Mouse (Mus musculus) hindbrain, postnatal 0 days (tissue): ENCODE results near the gene Nck2. TPM values are rescaled to one million over a fixed set of nuclear protein-coding genes. Genes with fewer than 3 reads are reported as not detected.

Experiments used
- ATAC-seq: fragments of 200-750 bp; cut with Nextera tagmentation; 2 replicates; pipeline ENCODE4 v1.8.0; 2017; ENCODE audit warnings: mild to moderate bottlenecking, moderate TSS enrichment, moderate library complexity
- DNase-seq: peaks from one replicate; pipeline ENCODE4 v3.0.0-alpha.2; 2015; ENCODE audit warnings: low spot score
- H3K27ac ChIP-seq: fragments of 300-500 bp; sonication (generic); 2 replicates; pipeline ENCODE4 v1.5.1; 2014; ENCODE audit warnings: mild to moderate bottlenecking
- H3K27me3 ChIP-seq: fragments of 300-500 bp; sonication (generic); 2 replicates; pipeline ENCODE4 v1.6.1; 2014; ENCODE audit warnings: low read length, mixed read lengths; ENCODE audit not compliant: insufficient read depth
- H3K36me3 ChIP-seq: fragments of 300-500 bp; sonication (generic); 2 replicates; pipeline ENCODE4 v1.6.1; 2014; ENCODE audit warnings: low read length, mixed read lengths; ENCODE audit not compliant: insufficient read depth
- H3K4me1 ChIP-seq: fragments of 300-500 bp; sonication (generic); 2 replicates; pipeline ENCODE4 v1.6.1; 2014; ENCODE audit warnings: antibody characterized with exemption, low read length, mixed read lengths; ENCODE audit not compliant: insufficient read depth
- H3K4me2 ChIP-seq: fragments of 300-500 bp; sonication (generic); 2 replicates; pipeline ENCODE4 v1.6.1; 2014; ENCODE audit warnings: low read depth, mild to moderate bottlenecking, low read length, moderate library complexity, mixed read lengths
- H3K4me3 ChIP-seq: fragments of 300-500 bp; sonication (generic); 2 replicates; pipeline ENCODE4 v1.5.1; 2014; ENCODE audit warnings: low read length
- H3K9ac ChIP-seq: fragments of 300-500 bp; sonication (generic); replicated peaks from 2 replicates; pipeline ENCODE4 v1.6.1; 2014; ENCODE audit warnings: mild to moderate bottlenecking, low read length, moderate library complexity, mixed read lengths
- H3K9me3 ChIP-seq: fragments of 300-500 bp; sonication (generic); 2 replicates; pipeline ENCODE4 v1.6.1; 2016; ENCODE audit warnings: low read length, mixed read lengths
- CTCF ChIP-seq: IDR thresholded peaks from 2 replicates; pipeline ENCODE4 v1.5.1; 2016; ENCODE audit warnings: antibody characterized with exemption, control low read depth, low read depth
- WGBS: fragments of 180-500 bp; shearing (Covaris S2); extraction: QIAGEN DNeasy Blood & Tissue Kit; methylation state at CpG from one replicate; pipeline ENCODE4 v1.1.7; 2014; 5-methylcytosine and 5-hydroxymethylcytosine counted together
- polyA plus RNA-seq: library from polyadenylated mRNA; unstranded; fragments of >200 nt; fragmentation: Nextera tagmentation; extraction: Ambion mirVana; gene quantifications from 2 replicates; pipeline ENCODE4 v1.2.1, GENCODE M21; 2015
- total RNA-seq: library from RNA; depleted of rRNA; stranded (reverse); fragments of >200 nt; gene quantifications from 2 replicates; pipeline ENCODE4 v1.2.3, GENCODE M21; 2014

The Nck2 gene
- total and polyA plus RNA-seq, 2 experiments from 2014 or later = 32.2 to 65.1 TPM

DNA sequence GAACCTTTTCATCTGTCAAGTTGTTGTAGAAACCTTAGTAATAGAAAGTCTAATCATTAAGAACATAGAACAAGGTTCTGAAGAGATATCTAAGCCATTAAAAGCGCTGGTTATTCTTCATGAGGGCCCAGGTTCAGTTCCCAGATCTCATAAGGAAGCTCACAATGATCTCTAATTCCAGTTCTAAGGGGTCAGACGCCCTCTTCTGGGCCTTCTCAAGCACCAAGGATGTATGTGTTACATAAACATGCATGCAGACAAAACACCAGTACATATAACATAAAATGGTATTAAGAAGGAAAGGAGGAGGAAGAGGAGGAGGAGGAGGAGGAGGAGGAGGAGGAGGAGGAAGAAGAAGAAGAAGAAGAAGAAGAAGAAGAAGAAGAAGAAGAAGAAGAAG lies 145.5 kb downstream of the Nck2 start:
- H3K9ac ChIP-seq = no peak overlapping the region
- no peaks in the 10 kb centered on the region for H3K4me1 ChIP-seq
- no peak for ATAC-seq
- no peak for TF ChIP-seq CTCF
- H3K4me2 ChIP-seq = no peak overlapping the region
- no peaks in the 10 kb centered on the region for H3K9me3 ChIP-seq
- no peak overlapping the region for H3K4me3 ChIP-seq
- no peaks in the 10 kb centered on the region for H3K36me3 ChIP-seq
- no peaks in the 10 kb centered on the region for H3K27me3 ChIP-seq
- no peak for DNase-seq
- no peak overlapping the region for H3K27ac ChIP-seq
- 63% methylated on average over 2 of the region's 2 CpGs for WGBS

DNA sequence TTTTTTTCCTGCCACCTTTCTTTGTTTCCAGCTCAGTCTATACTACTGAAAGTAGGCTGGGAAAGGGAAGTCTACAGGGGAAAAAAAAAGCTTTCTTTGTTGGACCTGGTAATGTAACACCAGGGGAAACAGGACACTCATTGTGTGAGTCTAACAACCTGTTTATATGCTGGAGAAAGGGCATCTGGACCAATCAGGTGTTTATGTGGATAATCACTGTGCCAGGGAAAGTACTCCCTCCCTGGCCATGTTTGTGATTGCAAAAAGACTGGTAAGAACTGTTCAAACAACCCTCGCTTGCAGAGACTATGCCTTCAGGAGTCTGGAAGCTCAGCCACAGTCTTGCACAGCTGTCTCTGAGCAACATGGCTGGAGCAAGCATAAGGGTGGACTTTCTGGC lies 146.3 kb downstream of the Nck2 start:
- no peak overlapping the region for H3K27ac ChIP-seq
- H3K9me3 ChIP-seq = no peaks in the 10 kb centered on the region
- no peak overlapping the region for H3K4me2 ChIP-seq
- H3K9ac ChIP-seq = no peak overlapping the region
- no peak for TF ChIP-seq CTCF
- H3K4me1 ChIP-seq = no peaks in the 10 kb centered on the region
- DNase-seq = no peak
- H3K36me3 ChIP-seq = no peaks in the 10 kb centered on the region
- no peaks in the 10 kb centered on the region for H3K27me3 ChIP-seq
- no peak for ATAC-seq
- no peak overlapping the region for H3K4me3 ChIP-seq
- 53% methylated on average over 1 of the region's 1 CpGs for WGBS

DNA sequence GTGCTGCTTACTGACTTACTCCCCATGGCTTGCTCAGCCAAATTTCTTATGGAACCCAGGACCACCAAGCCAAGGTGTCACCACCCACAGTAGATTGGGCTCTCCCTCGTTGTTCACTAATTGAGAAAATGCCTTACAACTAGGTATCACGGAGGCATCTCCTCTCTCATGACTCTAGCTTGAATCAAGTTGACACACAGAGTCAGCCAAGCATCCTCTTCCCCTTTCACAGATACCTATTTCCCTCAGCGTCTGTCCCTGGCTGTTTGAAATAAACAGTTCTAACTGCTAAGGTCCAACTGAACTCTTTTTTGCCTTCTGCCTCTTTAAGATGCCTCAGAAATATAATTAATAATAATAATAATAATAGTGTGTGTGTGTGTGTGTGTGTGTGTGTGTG lies 148.7 kb downstream of the Nck2 start:
- H3K4me1 ChIP-seq = no peaks in the 10 kb centered on the region
- no peak overlapping the region for H3K9ac ChIP-seq
- 86% methylated on average over 3 of the region's 3 CpGs for WGBS
- TF ChIP-seq CTCF = no peak
- H3K4me3 ChIP-seq = no peak overlapping the region
- no peak overlapping the region for H3K27ac ChIP-seq
- no peaks in the 10 kb centered on the region for H3K9me3 ChIP-seq
- ATAC-seq (no peak), DNase-seq (no peak)
- H3K27me3 ChIP-seq = no peaks in the 10 kb centered on the region
- H3K4me2 ChIP-seq = no peak overlapping the region
- no peaks in the 10 kb centered on the region for H3K36me3 ChIP-seq

DNA sequence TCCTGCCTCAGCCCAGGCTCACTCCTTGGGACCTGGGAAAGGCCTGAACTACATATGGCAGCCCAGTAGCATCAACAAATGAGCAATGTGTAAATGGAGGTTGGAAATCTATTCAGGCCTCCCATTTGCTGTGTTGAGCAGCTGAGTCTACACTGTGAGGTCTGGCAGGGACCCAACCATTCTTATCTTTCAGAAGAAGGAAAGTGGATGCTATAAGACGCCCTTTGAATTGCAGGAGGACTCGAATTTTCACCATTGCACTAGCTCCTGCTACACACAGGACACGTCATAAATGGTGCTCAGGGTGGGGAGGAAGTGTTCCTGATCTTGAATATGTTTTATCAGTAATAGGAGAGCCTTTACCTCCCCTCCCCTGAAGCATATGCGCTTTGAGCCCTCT lies 150.4 kb downstream of the Nck2 start:
- H3K36me3 ChIP-seq = no peaks in the 10 kb centered on the region
- H3K9ac ChIP-seq = no peak overlapping the region
- DNase-seq = no peak
- 66% methylated on average over 4 of the region's 4 CpGs for WGBS
- no peaks in the 10 kb centered on the region for H3K9me3 ChIP-seq
- ATAC-seq = no peak
- H3K27ac ChIP-seq = no peak overlapping the region
- no peak overlapping the region for H3K4me2 ChIP-seq
- TF ChIP-seq CTCF = no peak
- H3K27me3 ChIP-seq = no peaks in the 10 kb centered on the region
- H3K4me1 ChIP-seq = no peaks in the 10 kb centered on the region
- H3K4me3 ChIP-seq = no peak overlapping the region

DNA sequence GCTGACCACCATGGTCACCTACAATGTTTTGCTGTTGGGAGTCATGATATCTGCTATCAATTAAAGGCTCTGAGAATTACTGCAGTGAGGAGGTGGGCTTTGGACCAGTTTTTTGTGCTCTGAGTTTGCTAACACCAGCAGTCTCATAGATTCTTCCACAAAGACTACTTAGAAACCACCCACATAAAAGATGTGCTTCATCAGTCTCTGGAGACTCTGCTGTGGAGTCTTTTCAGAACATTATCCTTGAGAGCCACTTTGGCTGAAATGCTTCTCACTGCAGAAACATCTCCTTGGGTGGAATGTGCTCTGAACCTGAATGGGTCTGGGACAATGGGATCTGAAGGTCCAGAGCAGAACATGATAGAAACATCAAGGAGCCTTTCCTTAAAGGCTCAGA lies 153.4 kb downstream of the Nck2 start:
- Histone ChIP-seq H3K9ac (no peak overlapping the region), H3K4me3 (no peak overlapping the region), H3K9me3 (no peaks in the 10 kb centered on the region), H3K27ac (no peak overlapping the region), H3K36me3 (no peaks in the 10 kb centered on the region), H3K4me1 (no peaks in the 10 kb centered on the region), H3K4me2 (no peak overlapping the region), H3K27me3 (no peaks in the 10 kb centered on the region)
- no peak for TF ChIP-seq CTCF
- ATAC-seq (no peak), DNase-seq (no peak)

DNA sequence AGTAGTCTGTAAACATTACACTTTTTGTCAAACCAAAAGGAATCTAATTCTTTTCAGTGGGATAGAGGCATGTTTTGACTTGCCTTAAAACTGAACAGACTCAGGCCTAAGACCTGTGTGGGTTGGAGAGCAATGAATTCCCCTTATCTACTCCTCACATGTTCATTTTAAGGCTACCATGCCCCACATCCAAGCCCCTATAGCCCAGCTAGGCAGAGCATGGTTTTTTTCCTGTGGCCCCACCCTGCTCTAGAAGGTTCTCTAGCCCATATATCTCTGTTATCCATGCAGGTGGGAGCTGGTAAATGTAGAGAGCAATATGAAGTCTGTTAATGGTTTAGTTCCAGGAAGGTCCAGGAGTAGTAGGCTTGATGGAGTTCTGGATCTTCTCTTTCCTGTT lies 155.1 kb downstream of the Nck2 start:
- ATAC-seq (no peak), DNase-seq (no peak)
- H3K27me3 ChIP-seq = no peaks in the 10 kb centered on the region
- no peak for TF ChIP-seq CTCF
- H3K4me1 ChIP-seq = no peaks in the 10 kb centered on the region
- H3K9ac ChIP-seq = no peak overlapping the region
- H3K9me3 ChIP-seq = no peaks in the 10 kb centered on the region
- no peak overlapping the region for H3K27ac ChIP-seq
- H3K36me3 ChIP-seq = no peaks in the 10 kb centered on the region
- H3K4me2 ChIP-seq = no peak overlapping the region
- no peak overlapping the region for H3K4me3 ChIP-seq

DNA sequence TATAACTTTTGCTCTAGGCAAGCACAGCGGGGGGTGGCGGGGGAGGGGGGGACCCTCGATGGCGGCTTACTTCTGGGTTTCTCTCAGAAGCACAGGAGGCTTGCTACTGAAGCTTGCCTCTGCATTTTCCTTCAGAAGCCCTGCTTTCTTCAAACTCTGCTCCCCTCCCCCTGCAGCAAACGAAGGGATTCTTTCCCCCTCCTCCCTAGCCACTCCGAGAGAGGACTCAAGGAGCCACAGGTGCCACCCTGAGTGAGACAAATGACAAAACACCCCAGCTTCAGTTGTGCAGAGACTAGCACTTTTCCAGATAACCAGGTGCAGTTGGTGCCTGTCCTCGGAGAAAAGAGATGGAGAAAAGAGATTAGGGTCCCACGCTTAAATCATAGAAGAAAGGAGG lies 156.7 kb downstream of the Nck2 start:
- ATAC-seq = no peak
- Histone ChIP-seq H3K27ac (no peak overlapping the region), H3K36me3 (no peaks in the 10 kb centered on the region), H3K4me1 (no peaks in the 10 kb centered on the region), H3K9ac (no peak overlapping the region), H3K9me3 (no peaks in the 10 kb centered on the region), H3K4me3 (no peak overlapping the region), H3K27me3 (no peaks in the 10 kb centered on the region), H3K4me2 (no peak overlapping the region)
- DNase-seq = no peak
- 51% methylated on average over 8 of the region's 8 CpGs for whole genome bisulfite sequencing
- TF ChIP-seq CTCF = no peak
